Mouse (Mus musculus) embryonic facial prominence, embryonic 13.5 days (tissue): Measurements from ENCODE around the gene Prpsap2. TPM values are rescaled to one million over a fixed set of nuclear protein-coding genes. Genes with fewer than 3 reads are reported as not detected.
"Not testable (repeated sequence)": the region's sequence is repeated elsewhere in the genome, so short reads cannot be mapped to it uniquely, and the experiment has no call there.

Experiments
- ATAC-seq: fragments of 200-750 bp; cut with Nextera tagmentation; 2 replicates; pipeline ENCODE4 v1.8.0; 2017; ENCODE audit warnings: low read depth; ENCODE audit not compliant: insufficient number of reproducible peaks, insufficient read depth, low FRiP score, low TSS enrichment
- H3K27ac ChIP-seq: fragments of 300-500 bp; sonication (generic); 2 replicates; pipeline ENCODE4 v1.5.1; 2015; ENCODE audit warnings: moderate library complexity, mild to moderate bottlenecking, inconsistent platforms
- H3K27me3 ChIP-seq: fragments of 300-500 bp; sonication (generic); 2 replicates; pipeline ENCODE4 v1.6.1; 2015; ENCODE audit warnings: mild to moderate bottlenecking, inconsistent platforms
- H3K36me3 ChIP-seq: fragments of 300-500 bp; sonication (generic); 2 replicates; pipeline ENCODE4 v1.6.1; 2015; ENCODE audit warnings: mild to moderate bottlenecking, inconsistent platforms
- H3K4me1 ChIP-seq: fragments of 300-500 bp; sonication (generic); 2 replicates; pipeline ENCODE4 v1.6.1; 2015; ENCODE audit warnings: inconsistent platforms
- H3K4me2 ChIP-seq: fragments of 300-500 bp; sonication (generic); 2 replicates; pipeline ENCODE4 v1.6.1; 2015; ENCODE audit warnings: moderate library complexity, mild to moderate bottlenecking, inconsistent platforms
- H3K4me3 ChIP-seq: fragments of 300-500 bp; sonication (generic); 2 replicates; pipeline ENCODE4 v1.5.1; 2015; ENCODE audit warnings: mild to moderate bottlenecking, inconsistent platforms
- H3K9ac ChIP-seq: fragments of 300-500 bp; sonication (generic); 2 replicates; pipeline ENCODE4 v1.6.1; 2015; ENCODE audit warnings: mild to moderate bottlenecking, inconsistent platforms
- H3K9me3 ChIP-seq: fragments of 300-500 bp; sonication (generic); 2 replicates; pipeline ENCODE4 v1.6.1; 2016; ENCODE audit warnings: inconsistent platforms
- WGBS: fragments of 180-500 bp; shearing (Covaris S2); methylation state at CpG from one replicate; pipeline ENCODE4 v1.1.7; 2015; ENCODE audit warnings: mixed read lengths; 5-methylcytosine and 5-hydroxymethylcytosine counted together
- polyA plus RNA-seq: library from polyadenylated mRNA; unstranded; fragments of >200 nt; fragmentation: Nextera tagmentation; extraction: Ambion mirVana; gene quantifications from 2 replicates; pipeline ENCODE4 v1.2.1, GENCODE M21; 2015

Gene Prpsap2
- 35.0 and 38.1 TPM in 2 replicates for polyA plus RNA-seq

DNA sequence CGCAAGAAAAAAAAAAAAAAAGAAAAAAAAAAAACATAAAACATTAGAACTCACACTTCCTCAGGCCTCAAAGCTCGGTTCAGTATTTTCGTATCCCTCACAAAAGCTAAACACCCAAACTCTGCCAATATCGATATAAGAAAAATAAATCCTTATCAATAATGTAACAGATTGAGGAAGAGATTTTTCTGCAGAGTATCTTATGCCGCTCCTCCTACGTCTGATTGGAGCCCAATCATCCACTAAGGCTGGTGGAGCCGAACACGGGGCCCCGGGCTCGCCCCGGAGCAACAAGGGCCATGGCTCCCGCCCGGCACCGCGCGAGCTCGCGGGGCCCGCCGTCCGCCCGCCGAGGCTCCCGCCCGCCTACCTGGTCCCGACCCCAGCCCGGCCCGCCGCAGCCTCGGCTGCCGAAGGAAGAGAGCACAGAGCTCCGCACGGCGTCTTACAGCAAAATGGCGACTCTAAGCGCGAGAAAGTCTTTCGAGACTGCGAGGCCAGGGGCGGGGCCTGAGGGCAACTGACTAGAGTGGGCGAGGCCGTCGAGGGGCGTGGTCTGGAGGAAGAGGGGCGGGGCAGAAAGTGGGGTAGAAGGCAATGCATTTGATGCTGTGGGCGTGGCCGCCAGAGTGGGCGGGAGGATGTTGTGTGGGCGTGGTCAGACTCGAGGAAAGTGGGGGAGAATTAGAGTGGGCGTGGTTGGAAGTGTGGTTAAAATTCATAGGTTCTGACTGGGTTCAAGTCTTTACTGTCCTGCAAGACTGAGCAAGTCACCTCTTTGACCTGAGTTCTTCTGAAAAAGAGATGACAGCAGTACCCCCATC lies at the start of gene Prpsap2:
Gene Prpsap2 (minus strand): TSS at position 505 of the 824 bp plus-strand sequence.
- H3K9me3 ChIP-seq, result no peaks in the 10 kb centered on the region
- peak; percentile 93 for ATAC-seq
- under 1% methylated on average over 51 of the region's 51 CpGs for WGBS
- peaks cover 12% of the 10 kb centered on the region; the same call in 1 of the 2 replicates for H3K36me3 ChIP-seq
- peak within 1 kb of the TSS; percentile 85 for H3K27ac ChIP-seq
- peak within 1 kb of the TSS; percentile 58 for H3K4me3 ChIP-seq
- peaks cover 8% of the 10 kb centered on the region for H3K4me1 ChIP-seq
- H3K27me3 ChIP-seq, result no peaks in the 10 kb centered on the region
- peak within 1 kb of the TSS; percentile 71 for H3K4me2 ChIP-seq
- peak within 1 kb of the TSS; percentile 81 for H3K9ac ChIP-seq

DNA sequence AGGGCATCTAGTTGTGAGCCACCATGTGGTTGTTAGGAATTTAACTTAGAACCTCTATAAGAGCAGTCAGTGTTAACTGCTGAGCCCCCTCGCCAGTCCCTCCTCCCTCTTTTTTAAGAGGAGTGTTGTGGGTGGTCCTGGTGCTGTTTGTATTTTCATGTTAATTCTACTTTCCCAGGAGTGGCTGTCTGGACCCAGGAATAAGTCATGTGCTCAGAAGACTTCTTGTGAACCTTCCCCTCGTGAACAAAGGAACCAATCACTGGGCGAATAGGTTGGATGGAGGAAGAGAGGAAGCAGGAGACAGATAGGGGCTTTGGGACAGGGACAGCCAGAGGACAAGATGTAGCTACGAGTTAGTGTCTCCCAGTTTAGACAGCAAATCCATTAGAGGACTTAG lies 47.9 kb upstream of the Prpsap2 start:
- Histone ChIP-seq H3K27me3 (no peaks in the 10 kb centered on the region), H3K4me3 (no peak overlapping the region), H3K4me2 (no peak overlapping the region), H3K27ac (no peak overlapping the region), H3K4me1 (no peaks in the 10 kb centered on the region), H3K9ac (no peak overlapping the region), H3K36me3 (peaks cover 66% of the 10 kb centered on the region), H3K9me3 (no peaks in the 10 kb centered on the region)
- WGBS, result 47% methylated on average over 4 of the region's 4 CpGs
- no peak for ATAC-seq

DNA sequence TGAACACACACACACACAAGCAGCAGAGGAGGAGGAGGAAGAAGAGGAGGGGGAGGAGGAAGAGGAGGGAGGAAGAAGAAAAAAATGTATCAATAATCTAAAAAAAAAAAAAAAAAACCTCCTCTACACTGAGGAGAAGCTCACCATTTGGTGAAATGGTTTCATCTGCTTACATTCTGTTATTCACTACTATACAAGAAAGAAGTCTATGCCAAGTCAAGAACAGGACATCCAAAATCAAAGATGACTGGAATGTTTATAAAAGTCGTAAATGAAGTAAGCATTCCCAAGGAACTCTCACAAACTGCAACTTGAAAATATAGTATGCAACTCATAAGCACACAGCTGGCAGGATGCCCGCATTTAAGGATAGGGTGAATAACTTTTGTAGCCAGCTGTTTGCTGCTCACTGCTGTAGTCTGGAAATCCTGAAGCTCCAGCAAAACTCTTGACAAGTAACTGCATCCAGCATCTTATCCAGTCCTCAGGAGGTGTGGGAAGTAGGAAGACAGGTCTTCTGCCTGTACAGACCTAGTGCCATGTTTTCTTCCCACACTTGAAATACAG lies 46.7 kb upstream of the Prpsap2 start:
- H3K4me1 ChIP-seq, result no peaks in the 10 kb centered on the region
- no peak overlapping the region for H3K4me2 ChIP-seq
- H3K36me3 ChIP-seq, result peaks cover 66% of the 10 kb centered on the region
- H3K4me3 ChIP-seq, result no peak overlapping the region
- H3K9me3 ChIP-seq, result no peaks in the 10 kb centered on the region
- 85% methylated on average over 2 of the region's 2 CpGs for WGBS
- no peaks in the 10 kb centered on the region for H3K27me3 ChIP-seq
- H3K9ac ChIP-seq, result no peak overlapping the region
- ATAC-seq, result no peak
- H3K27ac ChIP-seq, result no peak overlapping the region

DNA sequence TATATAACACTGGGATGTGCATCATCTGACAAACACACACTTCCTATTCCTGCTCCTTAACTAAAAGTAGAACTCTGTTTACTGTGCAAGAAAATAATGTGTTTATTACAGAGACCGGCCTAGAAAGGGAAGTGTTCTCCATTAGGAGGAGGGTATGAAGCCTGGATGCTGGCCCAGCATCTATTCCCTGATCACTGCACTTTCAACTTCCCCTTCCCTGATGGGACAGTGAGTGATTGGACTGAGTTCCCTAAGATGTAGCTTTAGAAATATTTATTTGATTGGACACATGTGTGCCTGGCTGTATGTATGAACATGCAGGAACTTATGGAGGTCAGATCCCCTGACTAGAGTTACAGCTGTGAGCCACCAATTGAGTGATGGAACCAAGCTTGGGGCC lies 31.6 kb upstream of the Prpsap2 start:
- Histone ChIP-seq H3K9ac (no peak overlapping the region), H3K4me3 (no peak overlapping the region), H3K4me1 (no peaks in the 10 kb centered on the region), H3K4me2 (no peak overlapping the region), H3K27ac (no peak overlapping the region), H3K36me3 (peaks cover 63% of the 10 kb centered on the region), H3K9me3 (no peaks in the 10 kb centered on the region), H3K27me3 (no peaks in the 10 kb centered on the region)
- 92% methylated on average over 1 of the region's 1 CpGs for whole genome bisulfite sequencing
- no peak for ATAC-seq

DNA sequence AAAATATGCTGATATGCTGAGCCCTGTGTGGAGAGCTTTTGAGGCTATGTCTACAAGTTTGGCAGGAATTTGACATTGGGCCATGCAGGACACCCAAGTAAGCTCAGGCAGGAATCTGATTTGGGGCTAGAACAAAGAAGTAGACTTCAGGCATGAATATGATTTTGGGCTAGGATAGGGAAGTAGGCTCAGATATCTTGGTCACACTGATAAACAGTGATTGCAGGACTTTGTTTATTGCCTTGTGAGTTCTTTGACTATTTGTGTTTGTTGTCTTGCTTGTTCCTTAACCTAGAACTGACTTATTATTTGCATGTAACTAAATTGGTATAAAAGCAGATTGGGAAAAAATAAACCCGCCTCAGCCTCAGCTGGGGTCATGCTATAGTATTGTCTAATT lies 26.7 kb upstream of the Prpsap2 start:
- Histone ChIP-seq H3K4me3 (no peak overlapping the region), H3K27ac (no peak overlapping the region), H3K9ac (no peak overlapping the region), H3K27me3 (no peaks in the 10 kb centered on the region), H3K9me3 (no peaks in the 10 kb centered on the region), H3K4me1 (no peaks in the 10 kb centered on the region), H3K4me2 (no peak overlapping the region), H3K36me3 (peaks cover 77% of the 10 kb centered on the region)
- WGBS, result 100% methylated on average over 1 of the region's 1 CpGs
- no peak for ATAC-seq

DNA sequence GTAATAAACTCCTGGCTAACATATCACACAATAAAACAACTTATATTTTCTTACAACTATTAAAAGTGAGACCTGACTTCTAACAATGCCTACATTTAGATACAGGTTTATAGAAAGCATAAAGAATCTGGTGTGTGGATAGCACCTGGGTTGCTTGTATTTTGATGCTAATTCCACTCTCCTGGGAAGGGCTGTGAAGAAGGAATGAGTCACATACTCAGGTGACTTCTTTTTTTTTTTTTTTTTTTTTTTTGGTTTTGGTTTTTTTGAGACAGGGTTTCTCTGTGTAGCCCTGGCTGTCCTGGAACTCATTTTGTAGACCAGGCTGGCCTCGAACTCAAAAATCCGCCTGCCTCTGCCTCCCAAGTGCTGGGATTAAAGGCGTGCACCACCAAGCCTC lies 20.6 kb upstream of the Prpsap2 start:
- peaks cover 65% of the 10 kb centered on the region for H3K36me3 ChIP-seq
- not testable (repeated sequence) for ATAC-seq, H3K4me2 ChIP-seq, H3K27ac ChIP-seq, H3K9me3 ChIP-seq, H3K4me1 ChIP-seq, H3K4me3 ChIP-seq, H3K27me3 ChIP-seq, H3K9ac ChIP-seq
- 93% methylated on average over 3 of the region's 3 CpGs for WGBS

DNA sequence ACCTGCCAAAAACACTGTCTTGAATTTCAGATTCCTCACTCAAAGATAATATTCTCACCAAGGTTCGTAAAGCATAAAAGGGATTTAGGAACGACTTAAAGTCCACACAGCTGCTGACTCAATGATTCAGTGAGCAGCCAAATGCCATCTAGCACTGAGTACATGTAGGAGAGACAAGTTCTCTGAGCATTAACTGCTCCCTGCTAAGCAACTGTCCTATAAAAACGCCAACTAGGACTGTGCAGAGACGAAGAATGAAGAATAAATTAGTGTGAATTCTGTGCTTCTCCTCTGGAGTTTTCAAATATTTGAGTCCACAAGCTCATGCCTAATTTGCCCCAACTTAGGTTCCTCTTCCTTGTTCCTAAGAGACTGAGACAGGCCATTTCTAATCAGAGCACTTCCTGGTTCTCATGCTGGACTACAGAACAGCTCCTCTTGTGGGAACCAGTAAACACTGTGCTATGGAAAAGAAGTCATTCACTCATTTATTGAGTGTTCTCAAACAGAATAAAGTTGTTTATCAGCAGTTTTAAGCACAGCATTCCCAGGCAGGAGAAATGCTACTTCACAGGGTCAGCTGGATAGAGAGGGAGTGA lies 12.8 kb upstream of the Prpsap2 start:
- WGBS, result 90% methylated on average over 4 of the region's 4 CpGs
- Histone ChIP-seq H3K27me3 (no peaks in the 10 kb centered on the region), H3K9me3 (no peaks in the 10 kb centered on the region), H3K4me3 (no peak overlapping the region), H3K9ac (no peak overlapping the region), H3K4me2 (no peak overlapping the region), H3K4me1 (no peaks in the 10 kb centered on the region), H3K27ac (no peak overlapping the region), H3K36me3 (peaks cover 41% of the 10 kb centered on the region)
- ATAC-seq, result no peak

DNA sequence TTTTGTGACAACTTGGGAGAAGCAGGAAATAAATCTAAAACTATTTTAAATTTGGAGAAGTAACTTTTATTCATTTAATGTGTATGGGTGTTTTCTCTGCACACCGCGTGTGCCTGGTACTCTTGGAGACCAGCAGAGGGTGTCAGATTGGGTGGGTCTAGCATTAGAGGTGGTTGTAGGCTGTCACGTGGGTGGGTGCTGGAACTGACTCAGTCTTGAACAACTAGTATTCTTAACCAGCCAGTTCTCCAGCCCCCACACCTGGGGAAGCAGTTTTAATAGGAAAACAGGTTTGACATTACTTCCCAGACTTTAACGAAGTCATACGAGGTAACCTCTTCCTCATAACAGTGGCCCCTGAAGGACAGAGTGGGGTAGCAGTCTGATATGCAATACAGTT lies 1.4 kb downstream of the Prpsap2 start:
- peak overlapping the region; percentile 58 for H3K4me3 ChIP-seq
- H3K4me2 ChIP-seq, result peak overlapping the region; percentile 71
- WGBS, result 70% methylated on average over 5 of the region's 5 CpGs

DNA sequence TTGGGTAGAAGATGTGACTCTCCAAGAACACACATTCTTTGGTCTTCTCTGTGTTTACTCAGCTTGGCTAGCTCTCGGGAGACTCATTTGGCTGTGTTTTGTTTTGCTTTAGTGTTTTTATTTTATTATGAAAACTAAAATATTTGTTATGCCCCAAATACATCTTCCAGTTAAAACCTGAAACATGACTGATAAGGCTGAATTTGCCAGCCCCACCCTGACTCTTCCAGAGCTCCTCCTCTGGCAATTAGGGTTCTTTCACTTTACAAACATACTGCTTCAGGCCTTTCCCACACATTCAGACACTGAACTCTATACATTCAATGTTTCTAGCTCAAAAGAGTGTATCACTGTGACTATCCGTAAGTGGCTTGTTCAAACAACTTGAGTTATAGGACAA lies 4.7 kb downstream of the Prpsap2 start:
- peaks cover 55% of the 10 kb centered on the region for H3K36me3 ChIP-seq
- ATAC-seq, result no peak
- no peaks in the 10 kb centered on the region for H3K27me3 ChIP-seq
- peaks cover 8% of the 10 kb centered on the region for H3K4me1 ChIP-seq
- H3K9me3 ChIP-seq, result no peaks in the 10 kb centered on the region
- H3K4me3 ChIP-seq, result no peak overlapping the region
- no peak overlapping the region for H3K9ac ChIP-seq
- 87% methylated on average over 2 of the region's 2 CpGs for WGBS
- no peak overlapping the region for H3K27ac ChIP-seq
- H3K4me2 ChIP-seq, result no peak overlapping the region

More for the DNA sequence above, 1.4 kb downstream of the Prpsap2 start:
- Histone ChIP-seq H3K36me3 (peaks cover 25% of the 10 kb centered on the region), H3K9me3 (no peaks in the 10 kb centered on the region), H3K4me1 (peaks cover 8% of the 10 kb centered on the region), H3K27ac (no peak overlapping the region), H3K9ac (no peak overlapping the region), H3K27me3 (no peaks in the 10 kb centered on the region)
- ATAC-seq, result no peak

DNA sequence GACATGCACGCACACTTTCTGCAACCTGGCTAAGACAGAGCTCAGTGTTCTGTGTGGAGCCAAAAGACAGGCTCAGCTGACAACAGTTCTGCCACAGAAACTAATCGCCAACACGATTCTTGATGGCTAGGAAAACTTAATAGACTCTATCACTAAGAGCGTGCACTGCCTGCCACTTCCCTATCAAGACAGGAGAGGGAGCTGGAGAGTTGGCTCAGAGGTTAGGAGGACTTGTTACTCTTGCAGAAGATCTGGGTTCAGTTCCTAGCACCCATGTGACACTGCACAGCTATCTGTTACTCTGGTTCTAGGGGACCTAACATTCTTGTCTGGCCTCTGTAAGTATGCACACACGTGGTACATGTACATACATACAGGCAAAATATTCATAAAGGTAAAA lies 10.3 kb downstream of the Prpsap2 start:
- WGBS, result 81% methylated on average over 5 of the region's 5 CpGs
- Histone ChIP-seq H3K9me3 (no peaks in the 10 kb centered on the region), H3K27me3 (no peaks in the 10 kb centered on the region), H3K4me3 (no peak overlapping the region), H3K4me1 (no peaks in the 10 kb centered on the region), H3K4me2 (no peak overlapping the region), H3K36me3 (peaks cover 80% of the 10 kb centered on the region), H3K9ac (no peak overlapping the region), H3K27ac (no peak overlapping the region)
- ATAC-seq, result no peak

DNA sequence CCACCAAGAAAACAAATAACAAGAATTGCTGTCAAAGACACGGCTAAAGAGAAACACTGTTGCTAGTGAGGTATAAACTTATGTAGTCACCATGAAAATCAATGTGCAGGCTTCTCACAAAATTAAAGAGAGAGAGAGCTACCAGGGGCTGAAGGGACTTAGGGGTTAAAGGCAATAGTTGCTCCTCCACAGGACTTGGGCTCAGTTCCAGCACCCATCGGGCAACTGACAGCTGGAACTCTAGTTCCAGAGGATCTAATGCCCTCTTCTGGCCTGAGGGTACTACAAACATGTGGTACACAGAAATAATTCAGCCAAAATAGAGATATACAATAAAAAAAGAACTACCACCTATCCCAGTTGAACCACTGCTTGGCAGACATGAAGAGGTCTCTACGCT lies 14.7 kb downstream of the Prpsap2 start:
- 57% methylated on average over 3 of the region's 3 CpGs for WGBS
- ATAC-seq, result no peak

DNA sequence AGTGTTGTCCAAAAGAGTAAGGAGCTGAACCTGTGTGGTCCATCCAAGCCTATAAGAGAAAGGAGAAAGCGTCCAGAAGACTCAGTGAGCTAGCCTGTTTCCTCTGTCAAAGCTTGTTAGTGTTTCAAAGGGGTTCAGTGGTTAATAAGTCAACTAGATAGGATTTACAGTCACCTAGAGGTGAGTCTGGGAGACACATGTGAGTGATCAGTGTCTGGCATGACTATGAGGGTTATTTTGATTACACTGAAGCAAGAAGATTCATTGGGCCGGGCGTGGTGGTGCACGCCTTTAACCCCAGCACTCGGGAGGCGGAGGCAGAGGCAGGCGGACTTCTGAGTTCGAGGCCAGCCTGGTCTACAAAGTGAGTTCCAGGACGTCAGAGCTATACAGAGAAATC lies 16.1 kb downstream of the Prpsap2 start:
- peaks cover 75% of the 10 kb centered on the region for H3K36me3 ChIP-seq
- no peak for ATAC-seq
- no peak overlapping the region for H3K4me3 ChIP-seq
- no peak overlapping the region for H3K4me2 ChIP-seq
- H3K9ac ChIP-seq, result no peak overlapping the region
- no peaks in the 10 kb centered on the region for H3K4me1 ChIP-seq
- H3K27me3 ChIP-seq, result no peaks in the 10 kb centered on the region
- H3K27ac ChIP-seq, result no peak overlapping the region
- no peaks in the 10 kb centered on the region for H3K9me3 ChIP-seq
- 92% methylated on average over 9 of the region's 9 CpGs for WGBS

More for the DNA sequence above, 14.7 kb downstream of the Prpsap2 start:
- Histone ChIP-seq H3K4me1 (no peaks in the 10 kb centered on the region), H3K9me3 (no peaks in the 10 kb centered on the region), H3K36me3 (peaks cover 75% of the 10 kb centered on the region), H3K4me2 (no peak overlapping the region), H3K9ac (no peak overlapping the region), H3K27me3 (no peaks in the 10 kb centered on the region), H3K27ac (no peak overlapping the region), H3K4me3 (no peak overlapping the region)
